Mouse (Mus musculus): Measurements from ENCODE around the gene Selenon. TPM values are rescaled to one million over a fixed set of nuclear protein-coding genes. Genes with fewer than 3 reads are reported as not detected.

Gene Selenon
- polyA plus RNA-seq, 1 experiment from 2014 or later = 19.8 TPM

- Histone ChIP-seq H3K27ac (replicated peaks) (no peak overlapping the region), H3K9me3 (replicated peaks) (no peaks in the 10 kb centered on the region), H3K27me3 (peaks cover 4% of the 10 kb centered on the region; the same call in 1 of the 2 replicates), H3K4me2 (replicated peaks) (no peak overlapping the region), H3K9ac (no peak overlapping the region), H3K4me3 (replicated peaks) (no peak overlapping the region), H3K4me1 (peaks cover 30% of the 10 kb centered on the region), H3K36me3 (no peaks in the 10 kb centered on the region)
- 75% methylated on average over 5 of the region's 5 CpGs for WGBS
- ATAC-seq (ENCODE audit: insufficient number of reproducible peaks, low FRiP score, low TSS enrichment, low read depth) = no peak
Observed at GRCm38 (mm10) chr4:134588951-134589350, 37.0 kb upstream of the Selenon start.

- WGBS = 78% methylated on average over 9 of the region's 9 CpGs
- Histone ChIP-seq H3K27me3 (peaks cover 4% of the 10 kb centered on the region; the same call in 1 of the 2 replicates), H3K4me3 (replicated peaks) (no peak overlapping the region), H3K4me1 (peaks cover 30% of the 10 kb centered on the region), H3K27ac (replicated peaks) (no peak overlapping the region), H3K36me3 (no peaks in the 10 kb centered on the region), H3K9me3 (replicated peaks) (no peaks in the 10 kb centered on the region), H3K9ac (no peak overlapping the region), H3K4me2 (replicated peaks) (no peak overlapping the region)
- no peak for ATAC-seq (ENCODE audit: insufficient number of reproducible peaks, low FRiP score, low TSS enrichment, low read depth)
Observed at GRCm38 (mm10) chr4:134588287-134588686, 36.3 kb upstream of the Selenon start.

- 0 out of 2 replicates have a peak, but pooled peaks have one; percentile 64 for ATAC-seq (ENCODE audit: insufficient number of reproducible peaks, low FRiP score, low TSS enrichment, low read depth)
- Histone ChIP-seq H3K9ac (no peak overlapping the region), H3K9me3 (replicated peaks) (no peaks in the 10 kb centered on the region), H3K4me1 (peaks cover 29% of the 10 kb centered on the region), H3K36me3 (no peaks in the 10 kb centered on the region), H3K27ac (replicated peaks) (no peak overlapping the region), H3K4me3 (replicated peaks) (no peak overlapping the region), H3K4me2 (replicated peaks) (no peak overlapping the region), H3K27me3 (peaks cover 4% of the 10 kb centered on the region; the same call in 1 of the 2 replicates)
- 65% methylated on average over 11 of the region's 11 CpGs for WGBS
Observed at GRCm38 (mm10) chr4:134587636-134588197, 35.8 kb upstream of the Selenon start.

- no peak overlapping the region for H3K9ac ChIP-seq
- no peak overlapping the region for H3K4me2 ChIP-seq (replicated peaks)
- H3K36me3 ChIP-seq = no peaks in the 10 kb centered on the region
- H3K27ac ChIP-seq (replicated peaks) = no peak overlapping the region
- 86% methylated on average over 1 of the region's 1 CpGs for WGBS
- ATAC-seq (ENCODE audit: insufficient number of reproducible peaks, low FRiP score, low TSS enrichment, low read depth) = no peak
- H3K9me3 ChIP-seq (replicated peaks) = no peaks in the 10 kb centered on the region
- peaks cover 4% of the 10 kb centered on the region; the same call in 1 of the 2 replicates for H3K27me3 ChIP-seq
- H3K4me3 ChIP-seq (replicated peaks) = no peak overlapping the region
- H3K4me1 ChIP-seq = peaks cover 22% of the 10 kb centered on the region
Observed at GRCm38 (mm10) chr4:134586631-134587030, 34.7 kb upstream of the Selenon start.

- Histone ChIP-seq H3K9me3 (replicated peaks) (no peaks in the 10 kb centered on the region), H3K4me3 (replicated peaks) (no peak overlapping the region), H3K9ac (no peak overlapping the region), H3K27ac (replicated peaks) (no peak overlapping the region), H3K4me1 (peaks cover 22% of the 10 kb centered on the region), H3K27me3 (peaks cover 4% of the 10 kb centered on the region; the same call in 1 of the 2 replicates), H3K4me2 (replicated peaks) (no peak overlapping the region), H3K36me3 (no peaks in the 10 kb centered on the region)
- no peak for ATAC-seq (ENCODE audit: insufficient number of reproducible peaks, low FRiP score, low TSS enrichment, low read depth)
- WGBS = 67% methylated on average over 7 of the region's 7 CpGs
Observed at GRCm38 (mm10) chr4:134586126-134586525, 34.2 kb upstream of the Selenon start.

GRCm38 (mm10) chr4:134583513-134583912 lies 31.5 kb upstream of the Selenon start:
- no peak overlapping the region for H3K4me3 ChIP-seq (replicated peaks)
- peaks cover 4% of the 10 kb centered on the region; the same call in 1 of the 2 replicates for H3K27me3 ChIP-seq
- peaks cover 46% of the 10 kb centered on the region for H3K4me1 ChIP-seq
- no peak for ATAC-seq (ENCODE audit: insufficient number of reproducible peaks, low FRiP score, low TSS enrichment, low read depth)
- no peaks in the 10 kb centered on the region for H3K9me3 ChIP-seq (replicated peaks)
- H3K4me2 ChIP-seq (replicated peaks) = no peak overlapping the region
- H3K27ac ChIP-seq (replicated peaks) = no peak overlapping the region
- H3K9ac ChIP-seq = no peak overlapping the region
- WGBS = 69% methylated on average over 3 of the region's 3 CpGs
- H3K36me3 ChIP-seq = no peaks in the 10 kb centered on the region

GRCm38 (mm10) chr4:134581365-134581764 lies 29.4 kb upstream of the Selenon start:
- WGBS = 41% methylated on average over 8 of the region's 8 CpGs
- no peak overlapping the region for H3K4me2 ChIP-seq (replicated peaks)
- H3K9ac ChIP-seq = no peak overlapping the region
- peak overlapping the region; percentile 29; the same call in 1 of the 2 replicates for H3K27ac ChIP-seq (replicated peaks)
- H3K36me3 ChIP-seq = no peaks in the 10 kb centered on the region
- H3K4me1 ChIP-seq = peaks cover 37% of the 10 kb centered on the region
- no peak overlapping the region for H3K4me3 ChIP-seq (replicated peaks)
- no peak for ATAC-seq (ENCODE audit: insufficient number of reproducible peaks, low FRiP score, low TSS enrichment, low read depth)
- H3K27me3 ChIP-seq = no peaks in the 10 kb centered on the region
- no peaks in the 10 kb centered on the region for H3K9me3 ChIP-seq (replicated peaks)

- H3K36me3 ChIP-seq = no peaks in the 10 kb centered on the region
- H3K4me3 ChIP-seq (replicated peaks) = no peak overlapping the region
- no peak for ATAC-seq (ENCODE audit: insufficient number of reproducible peaks, low FRiP score, low TSS enrichment, low read depth)
- H3K4me2 ChIP-seq (replicated peaks) = no peak overlapping the region
- H3K27me3 ChIP-seq = no peaks in the 10 kb centered on the region
- H3K9ac ChIP-seq = no peak overlapping the region
- H3K4me1 ChIP-seq = peaks cover 37% of the 10 kb centered on the region
- 70% methylated on average over 15 of the region's 15 CpGs for WGBS
- no peak overlapping the region for H3K27ac ChIP-seq (replicated peaks)
- H3K9me3 ChIP-seq (replicated peaks) = no peaks in the 10 kb centered on the region
Observed at GRCm38 (mm10) chr4:134580351-134581148, 28.6 kb upstream of the Selenon start.

- no peaks in the 10 kb centered on the region for H3K27me3 ChIP-seq
- no peak overlapping the region for H3K4me3 ChIP-seq (replicated peaks)
- ATAC-seq (ENCODE audit: insufficient number of reproducible peaks, low FRiP score, low TSS enrichment, low read depth) = no peak
- peaks cover 37% of the 10 kb centered on the region for H3K4me1 ChIP-seq
- no peak overlapping the region for H3K27ac ChIP-seq (replicated peaks)
- WGBS = 25% methylated on average over 5 of the region's 5 CpGs
- H3K9ac ChIP-seq = no peak overlapping the region
- H3K9me3 ChIP-seq (replicated peaks) = no peaks in the 10 kb centered on the region
- H3K36me3 ChIP-seq = no peaks in the 10 kb centered on the region
- H3K4me2 ChIP-seq (replicated peaks) = peak overlapping the region; percentile 29
Observed at GRCm38 (mm10) chr4:134579620-134580019, 27.7 kb upstream of the Selenon start.

- Histone ChIP-seq H3K9ac (no peak overlapping the region), H3K9me3 (replicated peaks) (no peaks in the 10 kb centered on the region), H3K36me3 (no peaks in the 10 kb centered on the region), H3K4me2 (replicated peaks) (peak overlapping the region; percentile 29), H3K27ac (replicated peaks) (0 out of 2 replicates have a peak overlapping the region, but pooled peaks have one; percentile 5), H3K4me1 (peaks cover 37% of the 10 kb centered on the region), H3K4me3 (replicated peaks) (no peak overlapping the region), H3K27me3 (no peaks in the 10 kb centered on the region)
- 9% methylated on average over 11 of the region's 11 CpGs for WGBS
- ATAC-seq (ENCODE audit: insufficient number of reproducible peaks, low FRiP score, low TSS enrichment, low read depth) = no peak
Observed at GRCm38 (mm10) chr4:134579212-134579611, 27.2 kb upstream of the Selenon start.

- 52% methylated on average over 5 of the region's 5 CpGs for WGBS
- no peaks in the 10 kb centered on the region for H3K9me3 ChIP-seq (replicated peaks)
- no peak overlapping the region for H3K9ac ChIP-seq
- H3K4me3 ChIP-seq (replicated peaks) = no peak overlapping the region
- H3K27ac ChIP-seq (replicated peaks) = no peak overlapping the region
- no peak; the same call in 1 of the 2 replicates for ATAC-seq (ENCODE audit: insufficient number of reproducible peaks, low FRiP score, low TSS enrichment, low read depth)
- no peak overlapping the region for H3K4me2 ChIP-seq (replicated peaks)
- H3K4me1 ChIP-seq = peaks cover 37% of the 10 kb centered on the region
- H3K36me3 ChIP-seq = no peaks in the 10 kb centered on the region
- no peaks in the 10 kb centered on the region for H3K27me3 ChIP-seq
Observed at GRCm38 (mm10) chr4:134578407-134578806, 26.4 kb upstream of the Selenon start.

Measured in embryonic facial prominence, embryonic 15.5 days (tissue).